Mouse (Mus musculus) thymus, adult 2 months (tissue): ENCODE measurements at regions not wholly inside any gene's neighbourhood (a gene's known extent, or its start where the extent isn't known, plus 50 kb on each side); places are given as distances from the start of the nearest gene placed in this dataset.

Experiments
- DNase-seq: peaks from one replicate; pipeline ENCODE4 v3.0.0; 2021
- H3K27ac ChIP-seq: fragments of 200-500 bp; 2 replicates; pipeline ENCODE4 v1.5.1; 2012; ENCODE audit warnings: low read length, control low read depth; ENCODE audit not compliant: control insufficient read depth, insufficient read depth
- H3K27me3 ChIP-seq: fragments of 200-500 bp; 2 replicates; pipeline ENCODE4 v1.6.1; 2012; ENCODE audit warnings: mild to moderate bottlenecking, low read length, moderate library complexity, mixed read lengths; ENCODE audit not compliant: control insufficient read depth, insufficient read depth
- H3K36me3 ChIP-seq: fragments of 200-500 bp; 2 replicates; pipeline ENCODE4 v1.6.1; 2012; ENCODE audit warnings: mild to moderate bottlenecking, low read length, moderate library complexity; ENCODE audit not compliant: control insufficient read depth, insufficient read depth
- H3K4me1 ChIP-seq: fragments of 200-500 bp; replicated peaks from 2 replicates; pipeline ENCODE4 v1.6.1; 2012; ENCODE audit warnings: low read length; ENCODE audit not compliant: control insufficient read depth, insufficient read depth
- H3K4me3 ChIP-seq: fragments of 200-500 bp; 2 replicates; pipeline ENCODE4 v1.5.1; 2012; ENCODE audit warnings: mild to moderate bottlenecking, low read length, control low read depth, moderate library complexity; ENCODE audit not compliant: control insufficient read depth, insufficient read depth
- CTCF ChIP-seq: fragments of 200-500 bp; IDR thresholded peaks from 2 replicates; pipeline ENCODE4 v1.5.1; 2012; ENCODE audit warnings: mild to moderate bottlenecking, control low read depth, low read length, moderate library complexity, borderline replicate concordance; ENCODE audit not compliant: control insufficient read depth, poor library complexity, insufficient read depth; ENCODE audit errors: extremely low read depth
- POLR2A ChIP-seq: fragments of 200-500 bp; IDR thresholded peaks from 2 replicates; pipeline ENCODE4 v1.6.1; 2012; ENCODE audit warnings: mild to moderate bottlenecking, low read length, control low read depth, moderate library complexity; ENCODE audit not compliant: control insufficient read depth, poor library complexity, insufficient read depth; ENCODE audit errors: extremely low read depth
- WGBS: fragments of 180-500 bp; shearing (Covaris S2); methylation state at CpG from one replicate; pipeline ENCODE4 v1.1.7; 2018; 5-methylcytosine and 5-hydroxymethylcytosine counted together

- no peak for DNase-seq
- no peak for TF ChIP-seq CTCF
- no peak for TF ChIP-seq POLR2A
- no peaks in the 10 kb centered on the region for H3K4me1 ChIP-seq
- H3K27me3 ChIP-seq: no peaks in the 10 kb centered on the region
- no peak overlapping the region for H3K4me3 ChIP-seq
- H3K27ac ChIP-seq: no peak overlapping the region
- WGBS: 93% methylated on average over 8 of the region's 8 CpGs
- no peaks in the 10 kb centered on the region for H3K36me3 ChIP-seq
Measured at GRCm38 (mm10) chr19:14801669-14802068, 203.8 kb upstream of the Tle4 start.

DNA sequence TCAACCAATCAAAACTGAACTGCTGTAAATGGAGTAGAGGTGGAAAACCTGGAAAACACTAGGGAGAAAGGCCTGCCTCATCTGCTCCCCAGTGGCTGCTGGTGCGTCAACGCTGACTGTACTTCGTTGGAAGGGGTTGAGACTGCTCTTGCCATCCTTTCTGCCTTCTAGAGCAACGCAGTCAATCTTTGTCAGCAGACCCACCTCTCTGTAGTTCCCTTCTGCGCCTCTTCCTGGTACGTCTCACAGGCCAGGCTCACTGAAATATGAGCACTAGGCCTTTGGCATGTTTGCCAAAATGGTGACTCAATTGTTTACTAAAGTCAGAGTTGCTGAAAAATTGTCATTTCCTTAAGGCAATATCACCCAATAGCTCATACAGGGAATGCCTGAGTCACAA lies 201.2 kb upstream of the Tle4 start:
- no peak for DNase-seq
- no peaks in the 10 kb centered on the region for H3K4me1 ChIP-seq
- 89% methylated on average over 6 of the region's 6 CpGs for WGBS
- H3K36me3 ChIP-seq: no peaks in the 10 kb centered on the region
- no peak overlapping the region for H3K27ac ChIP-seq
- no peaks in the 10 kb centered on the region for H3K27me3 ChIP-seq
- no peak overlapping the region for H3K4me3 ChIP-seq
- TF ChIP-seq CTCF: no peak
- TF ChIP-seq POLR2A: no peak

DNA sequence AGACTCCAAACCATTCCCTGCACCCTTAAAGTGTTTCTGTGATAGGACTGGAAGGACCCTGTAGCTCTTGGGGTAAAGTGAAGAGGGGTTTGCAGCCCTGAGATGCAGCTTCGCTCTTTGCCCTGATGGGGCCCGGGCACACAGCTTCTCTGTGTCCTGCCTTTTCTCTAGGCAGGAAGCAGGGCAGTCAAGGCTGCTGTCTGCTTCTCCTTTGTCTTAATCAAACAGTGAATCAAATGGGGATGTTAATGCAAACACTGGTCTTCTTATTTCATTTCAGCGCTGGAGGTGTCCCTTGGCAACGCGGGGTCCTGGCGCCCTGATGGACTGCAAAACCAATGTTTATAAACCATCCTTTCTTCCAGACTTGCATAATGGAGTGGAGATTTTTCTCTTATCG lies 200.6 kb upstream of the Tle4 start:
- H3K27me3 ChIP-seq: no peaks in the 10 kb centered on the region
- H3K27ac ChIP-seq: no peak overlapping the region
- no peak for TF ChIP-seq POLR2A
- no peak for DNase-seq
- no peak overlapping the region for H3K4me3 ChIP-seq
- no peaks in the 10 kb centered on the region for H3K4me1 ChIP-seq
- WGBS: 92% methylated on average over 7 of the region's 7 CpGs
- H3K36me3 ChIP-seq: no peaks in the 10 kb centered on the region

- Histone ChIP-seq H3K4me1 (no peaks in the 10 kb centered on the region), H3K36me3 (no peaks in the 10 kb centered on the region), H3K27ac (no peak overlapping the region), H3K27me3 (no peaks in the 10 kb centered on the region), H3K4me3 (no peak overlapping the region)
- DNase-seq: no peak
- 83% methylated on average over 5 of the region's 5 CpGs for WGBS
- TF ChIP-seq CTCF (no peak), POLR2A (no peak)
Measured at GRCm38 (mm10) chr19:14795910-14796309, 198.1 kb upstream of the Tle4 start.

DNA sequence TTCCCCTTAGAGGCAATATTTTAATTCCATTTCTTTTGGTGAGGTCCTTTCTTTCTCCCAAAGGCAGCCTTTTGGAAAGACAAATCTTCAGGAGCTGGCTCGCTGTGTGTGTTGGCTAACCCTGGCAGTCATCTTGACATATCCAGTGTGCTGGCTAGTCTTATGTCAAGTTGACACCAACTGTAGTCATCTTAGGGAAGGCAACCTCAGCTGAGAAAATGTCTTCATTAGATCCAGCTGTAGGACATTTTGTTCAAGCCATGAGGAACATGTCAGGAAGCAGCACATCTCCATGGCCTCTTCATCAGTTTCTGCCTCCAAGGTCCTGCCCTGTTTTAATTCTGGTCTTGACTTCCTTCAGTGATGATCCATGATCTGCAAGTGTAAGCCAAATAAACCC lies 192.1 kb upstream of the Tle4 start:
- Histone ChIP-seq H3K4me1 (no peaks in the 10 kb centered on the region), H3K36me3 (no peaks in the 10 kb centered on the region), H3K27ac (no peak overlapping the region), H3K4me3 (no peak overlapping the region), H3K27me3 (no peaks in the 10 kb centered on the region)
- DNase-seq: no peak
- TF ChIP-seq CTCF: no peak
- TF ChIP-seq POLR2A: no peak
- WGBS: 87% methylated on average over 1 of the region's 1 CpGs

GRCm38 (mm10) chr19:14788630-14789029 lies 190.8 kb upstream of the Tle4 start:
- Histone ChIP-seq H3K27me3 (no peaks in the 10 kb centered on the region), H3K4me1 (no peaks in the 10 kb centered on the region), H3K27ac (no peak overlapping the region), H3K36me3 (no peaks in the 10 kb centered on the region), H3K4me3 (no peak overlapping the region)
- TF ChIP-seq POLR2A (no peak), CTCF (no peak)
- DNase-seq: no peak
- WGBS: 87% methylated on average over 4 of the region's 4 CpGs

DNA sequence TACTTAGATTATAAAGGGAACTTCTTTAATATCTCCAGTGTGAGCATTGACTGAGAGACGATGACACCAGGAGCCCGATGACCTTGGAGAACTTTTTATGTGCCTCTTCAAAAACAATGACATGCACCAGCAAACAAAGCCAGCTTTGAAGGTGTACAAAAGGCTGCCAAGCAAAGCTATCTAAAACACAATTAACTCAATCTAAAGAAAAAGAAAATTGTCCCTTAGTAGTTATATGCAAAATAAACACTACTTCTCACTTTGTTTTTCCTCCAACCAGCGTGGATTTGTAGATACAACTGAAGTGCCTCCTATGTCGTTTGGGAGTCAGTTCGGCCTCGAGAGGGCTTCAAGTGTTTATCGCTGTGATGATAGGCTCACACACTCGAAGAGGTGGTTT lies 189.0 kb upstream of the Tle4 start:
- DNase-seq: no peak
- H3K36me3 ChIP-seq: no peaks in the 10 kb centered on the region
- no peaks in the 10 kb centered on the region for H3K4me1 ChIP-seq
- 87% methylated on average over 8 of the region's 8 CpGs for WGBS
- no peaks in the 10 kb centered on the region for H3K27me3 ChIP-seq
- no peak for TF ChIP-seq POLR2A
- no peak for TF ChIP-seq CTCF
- H3K27ac ChIP-seq: no peak overlapping the region
- no peak overlapping the region for H3K4me3 ChIP-seq
